Mouse (Mus musculus) bone marrow macrophage, adult 2 months (primary cell): ENCODE measurements around the gene Myo15b.

Experiments used
- CTCF ChIP-seq: IDR thresholded peaks from 2 replicates; pipeline ENCODE4 v1.5.1; 2012; ENCODE audit warnings: low read depth, mild to moderate bottlenecking, low read length, moderate library complexity
- POLR2A ChIP-seq: IDR thresholded peaks from 2 replicates; pipeline ENCODE4 v1.6.1; 2012; ENCODE audit warnings: mild to moderate bottlenecking, low read depth, low read length, borderline replicate concordance

DNA sequence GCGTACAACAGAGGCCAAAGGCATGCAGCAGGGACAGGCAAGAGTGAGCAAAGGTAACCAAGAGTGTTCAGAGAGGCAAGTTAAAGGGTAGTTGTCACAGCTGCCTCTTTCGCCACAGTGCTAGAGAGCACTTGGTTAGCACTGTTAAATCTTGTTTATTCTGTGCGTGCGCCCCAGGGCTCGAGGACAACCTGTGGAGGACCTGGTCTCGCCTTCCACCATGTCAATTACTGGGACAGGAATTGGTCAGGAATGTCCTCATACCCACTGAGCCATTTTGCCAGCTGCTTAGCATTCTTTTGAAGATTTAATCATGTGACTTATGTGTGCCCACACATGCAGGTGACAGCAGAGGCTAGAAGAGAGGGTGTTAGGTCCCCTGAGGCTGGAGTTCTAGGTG is 31.0 kb downstream of the Myo15b start:
- TF ChIP-seq CTCF = no peak
- TF ChIP-seq POLR2A = no peak
